ENCODE assay signal across 8 mouse cellular contexts in the genomic region with DNA sequence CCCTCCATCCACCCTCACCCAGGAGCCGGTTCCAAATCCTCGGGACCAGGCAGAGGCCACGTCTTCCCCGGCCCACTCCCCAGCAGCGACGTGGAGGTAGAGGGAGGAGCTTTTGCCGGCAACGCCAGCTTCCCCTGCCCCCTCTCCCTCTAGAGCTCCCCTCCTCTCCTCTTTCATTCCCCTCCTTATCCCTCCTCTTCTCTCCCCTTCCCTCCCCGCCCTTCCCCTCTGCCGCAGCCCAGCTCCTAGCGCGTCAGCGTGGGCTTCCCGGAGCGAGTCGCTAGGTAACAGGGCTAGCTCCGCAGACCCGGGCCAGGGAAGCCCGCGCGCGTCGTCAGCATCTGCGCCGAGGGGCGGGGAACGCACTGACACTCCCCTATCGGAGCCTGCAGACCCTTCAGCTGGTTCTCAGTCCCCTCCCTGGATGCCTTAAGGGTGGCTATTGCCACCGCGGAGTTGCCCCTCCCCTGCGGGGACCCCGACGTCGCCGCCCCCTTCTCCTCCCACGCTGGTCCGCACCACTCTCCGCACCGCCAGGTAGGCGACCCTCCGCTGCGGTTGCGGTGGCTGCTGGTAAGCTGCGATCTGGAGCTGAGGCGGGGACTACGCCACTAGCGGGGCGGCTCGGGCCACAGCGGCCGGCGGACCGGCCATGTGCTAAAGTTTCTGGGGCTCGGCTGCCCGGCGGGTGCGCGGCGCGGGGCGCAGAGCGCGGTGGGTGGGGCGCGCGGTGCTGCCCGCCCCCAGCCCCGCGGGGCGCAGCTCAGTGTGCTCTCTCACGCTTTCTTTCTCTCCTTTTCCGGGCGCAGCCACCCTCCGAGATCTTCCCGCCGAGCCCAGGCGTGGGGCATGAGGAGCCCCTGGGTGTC. TPM values are rescaled to one million over a fixed set of nuclear protein-coding genes. Genes with fewer than 3 reads are reported as not detected.
DNase-seq lines count a peak whose midpoint lies in the region; ATAC-seq and TF ChIP-seq lines count a peak whose summit lies in the region.

No protein-coding gene starts in this region.

- peak overlapping the region; percentile 89 for H3K27ac ChIP-seq in hindbrain, embryonic 14.5 days
- H3K27ac ChIP-seq in limb, embryonic 10.5 days = peak overlapping the region; percentile 37; the same call in 1 of the 2 replicates
- H3K27ac ChIP-seq in olfactory bulb, adult 2 months (ENCODE audit: insufficient read depth, low read depth, low read length) = no peak overlapping the region

- H3K4me2 ChIP-seq in hindbrain, embryonic 14.5 days (replicated peaks) = peak overlapping the region; percentile 87

- peak overlapping the region; percentile 77 for H3K4me3 ChIP-seq in hindbrain, embryonic 14.5 days (replicated peaks; ENCODE audit: low read length)
- peak overlapping the region; percentile 68 for H3K4me3 ChIP-seq in limb, embryonic 10.5 days
- peak overlapping the region; percentile 59 for H3K4me3 ChIP-seq in olfactory bulb, adult 2 months (ENCODE audit: insufficient read depth, low read depth, low read length)

- no peaks in the 10 kb centered on the region for H3K36me3 ChIP-seq in hindbrain, embryonic 14.5 days (replicated peaks; ENCODE audit: control insufficient read depth, insufficient read depth)
- H3K36me3 ChIP-seq in limb, embryonic 10.5 days = no peaks in the 10 kb centered on the region

- DNase-seq in ovary, postnatal 14 days (ENCODE audit: low spot score) = peak; percentile 4
- DNase-seq in ovary, postnatal 10 days (ENCODE audit: low spot score) = no peak
- DNase-seq in embryo, embryonic 10 days (ENCODE audit: low spot score) = peak; percentile 78
- DNase-seq in hindbrain, embryonic 14.5 days (ENCODE audit: low spot score) = peak; percentile 78
- peak; percentile 75 for DNase-seq in limb, embryonic 10.5 days (ENCODE audit: low spot score)
- no peak for DNase-seq in thymus, postnatal 0 days (ENCODE audit: low spot score)
- DNase-seq in urinary bladder, postnatal 14 days (ENCODE audit: low spot score) = no peak

- peak overlapping the region; percentile 80 for H3K9ac ChIP-seq in hindbrain, embryonic 14.5 days

- ATAC-seq in hindbrain, embryonic 14.5 days (ENCODE audit: low FRiP score) = peak; percentile 92

- peaks cover 24% of the 10 kb centered on the region for H3K4me1 ChIP-seq in hindbrain, embryonic 14.5 days (replicated peaks; ENCODE audit: control insufficient read depth, insufficient read depth, low read length)
- H3K4me1 ChIP-seq in limb, embryonic 10.5 days = peaks cover 20% of the 10 kb centered on the region
- peaks cover 27% of the 10 kb centered on the region for H3K4me1 ChIP-seq in olfactory bulb, adult 2 months (ENCODE audit: control insufficient read depth, insufficient read depth, low read length)

- no peaks in the 10 kb centered on the region for H3K9me3 ChIP-seq in hindbrain, embryonic 14.5 days (ENCODE audit: control insufficient read depth, low read length)
- no peaks in the 10 kb centered on the region for H3K9me3 ChIP-seq in limb, embryonic 10.5 days (replicated peaks)

- no peaks in the 10 kb centered on the region; the same call in 1 of the 2 replicates for H3K27me3 ChIP-seq in hindbrain, embryonic 14.5 days (ENCODE audit: control insufficient read depth, insufficient read depth, low read length)
- peaks cover 58% of the 10 kb centered on the region for H3K27me3 ChIP-seq in limb, embryonic 10.5 days (ENCODE audit: low read depth, poor library complexity, severe bottlenecking)

- TF ChIP-seq POLR2A in olfactory bulb, adult 2 months (IDR thresholded peaks at IDR 0.05; ENCODE audit: insufficient read depth, low read depth, low read length) = 0 out of 2 replicates have a peak, but pooled peaks have one; percentile 10

- WGBS in hindbrain, embryonic 14.5 days = under 1% methylated on average over 71 of the region's 77 CpGs
- WGBS in limb, embryonic 10.5 days = under 1% methylated on average over 77 of the region's 77 CpGs
- under 1% methylated on average over 74 of the region's 77 CpGs for WGBS in olfactory bulb, adult 2 months

- TF ChIP-seq CTCF in olfactory bulb, adult 2 months (IDR thresholded peaks at IDR 0.05; ENCODE audit: insufficient read depth, low read depth, low read length) = no peak

RNA-seq across cellular contexts. Expression of a gene that starts 3.0 kb away (rescaled TPM):
- 20.3 and 25.9 TPM in 2 replicates for polyA plus RNA-seq in hindbrain, embryonic 14.5 days (2014; fragmentation: Nextera tagmentation; extraction: Ambion mirVana)
- polyA plus RNA-seq in limb, embryonic 10.5 days (2016; fragmentation: Nextera tagmentation; extraction: Ambion mirVana) = 0.23 and 0.26 TPM in 2 replicates
- polyA plus RNA-seq in olfactory bulb, adult 2 months (2012; ENCODE audit: insufficient read depth, insufficient read length, low replicate concordance, missing spikeins) = not detected in 2 replicates
- 0.08 TPM in 1 of 2 replicates, not detected in the other for polyA plus RNA-seq in thymus, postnatal 0 days (2015; fragmentation: Nextera tagmentation; extraction: Ambion mirVana)

Comparison
In these comparisons a context has a peak if more than half of its experiments do, and no peak if none do; other contexts are left out.
1. DNase-seq: peak in ovary, postnatal 14 days (single experiment), embryo, embryonic 10 days (single experiment), hindbrain, embryonic 14.5 days (single experiment) and limb, embryonic 10.5 days (single experiment); none in ovary, postnatal 10 days (single experiment), thymus, postnatal 0 days (single experiment) and urinary bladder, postnatal 14 days (single experiment).
2. Peak in every context shown above with its lines, with median percentiles within 50 percentile points of each other: H3K4me3 ChIP-seq.